Mouse (Mus musculus): ENCODE data around the gene Myo1c. TPM values are rescaled to one million over a fixed set of nuclear protein-coding genes. Genes with fewer than 3 reads are reported as not detected.

The Myo1c gene
- polyA plus RNA-seq, 1 experiment from 2014 or later, result 62.1 TPM

DNA sequence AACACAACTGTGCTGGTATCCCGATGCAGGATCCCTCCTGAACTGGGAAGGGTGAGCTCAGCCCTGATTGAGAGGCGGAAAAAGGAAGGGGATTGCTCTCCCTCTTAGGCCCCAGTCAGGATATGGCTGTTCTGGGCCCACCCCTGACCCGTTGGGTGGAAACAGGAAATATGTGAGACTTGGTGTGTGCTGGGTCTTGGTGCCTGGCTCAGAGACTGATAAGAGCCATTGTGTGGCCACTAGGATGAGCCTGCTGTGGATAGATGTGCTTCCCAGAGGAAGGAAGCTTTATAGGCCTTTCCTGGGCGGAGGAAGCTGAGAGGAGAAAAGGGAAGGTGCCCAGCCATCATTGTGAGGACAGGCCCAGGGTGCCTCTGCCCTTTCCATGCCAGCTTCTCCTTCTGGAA lies 1.1 kb upstream of the Myo1c start:
- H3K4me1 ChIP-seq (replicated peaks), result peaks cover 60% of the 10 kb centered on the region
- no peaks in the 10 kb centered on the region for H3K36me3 ChIP-seq
- no peak overlapping the region for H3K4me2 ChIP-seq
- no peak overlapping the region for H3K4me3 ChIP-seq
- 0 out of 2 replicates have a peak overlapping the region, but pooled peaks have one; percentile 25 for H3K9ac ChIP-seq
- H3K27me3 ChIP-seq, result no peaks in the 10 kb centered on the region
- WGBS, result 57% methylated on average over 4 of the region's 4 CpGs
- ATAC-seq (replicated peaks; ENCODE audit: insufficient number of reproducible peaks, insufficient read depth, low FRiP score, low read depth), result peak; percentile 12; the same call in 1 of the 2 replicates
- peak overlapping the region; percentile 96 for H3K27ac ChIP-seq
- no peaks in the 10 kb centered on the region for H3K9me3 ChIP-seq (replicated peaks)

- 41% methylated on average over 13 of the region's 13 CpGs for WGBS
- Histone ChIP-seq H3K4me2 (peak overlapping the region; percentile 86), H3K9ac (peak overlapping the region; percentile 89), H3K4me3 (peak overlapping the region; percentile 80), H3K9me3 (replicated peaks) (no peaks in the 10 kb centered on the region), H3K4me1 (replicated peaks) (peaks cover 75% of the 10 kb centered on the region), H3K36me3 (no peaks in the 10 kb centered on the region), H3K27me3 (no peaks in the 10 kb centered on the region), H3K27ac (peak overlapping the region; percentile 96)
- no peak for ATAC-seq (replicated peaks; ENCODE audit: insufficient number of reproducible peaks, insufficient read depth, low FRiP score, low read depth)
Measured at GRCm38 (mm10) chr11:75650958-75651425, 688 bp downstream of the Myo1c start.

DNA sequence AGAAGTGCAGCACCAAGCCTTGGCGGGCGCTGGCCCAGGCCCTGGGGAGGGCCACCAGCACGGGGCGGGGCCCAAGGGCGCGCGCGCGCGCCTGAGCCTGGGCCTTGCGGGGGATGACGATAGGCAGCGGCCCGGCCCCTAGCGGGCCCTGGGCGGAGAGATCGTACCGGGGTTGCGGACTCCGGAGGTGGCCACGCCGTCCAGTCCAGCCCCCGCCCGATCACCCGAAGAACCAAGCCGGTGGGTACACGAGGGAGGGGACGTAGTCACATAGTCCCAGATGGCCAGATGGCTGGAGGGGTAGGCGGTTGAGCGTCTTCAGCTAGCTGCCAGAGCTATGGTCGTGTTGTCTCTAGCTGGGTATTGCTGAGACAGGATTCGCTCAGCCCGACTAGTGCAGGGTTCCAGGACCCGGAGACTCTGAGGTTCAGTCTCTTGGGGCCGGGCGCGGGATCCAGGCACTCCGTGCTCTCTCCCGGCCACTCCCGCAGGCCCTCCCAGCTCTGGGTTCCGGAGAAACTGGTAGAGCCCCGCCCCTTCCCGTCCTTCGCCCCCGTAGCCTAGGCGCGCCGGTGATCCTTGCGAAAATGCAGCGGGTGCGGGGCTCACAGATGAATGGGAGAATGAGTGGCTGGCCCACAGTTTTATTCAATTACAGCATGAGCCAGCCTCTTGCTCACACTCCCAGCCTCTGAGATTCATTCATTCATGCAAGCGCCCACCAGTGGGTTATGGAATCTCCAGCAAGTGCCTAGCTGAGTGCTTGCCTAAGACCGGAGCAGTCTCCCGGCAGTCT lies 1.3 kb downstream of the Myo1c start:
- WGBS, result under 1% methylated on average over 54 of the region's 54 CpGs
- peak; percentile 47 for ATAC-seq (replicated peaks; ENCODE audit: insufficient number of reproducible peaks, insufficient read depth, low FRiP score, low read depth)
- Histone ChIP-seq H3K4me1 (replicated peaks) (peaks cover 79% of the 10 kb centered on the region), H3K9ac (peak overlapping the region; percentile 89), H3K27me3 (no peaks in the 10 kb centered on the region), H3K4me3 (peak overlapping the region; percentile 80), H3K36me3 (no peaks in the 10 kb centered on the region), H3K4me2 (peak overlapping the region; percentile 86), H3K9me3 (replicated peaks) (no peaks in the 10 kb centered on the region), H3K27ac (peak overlapping the region; percentile 96)

DNA sequence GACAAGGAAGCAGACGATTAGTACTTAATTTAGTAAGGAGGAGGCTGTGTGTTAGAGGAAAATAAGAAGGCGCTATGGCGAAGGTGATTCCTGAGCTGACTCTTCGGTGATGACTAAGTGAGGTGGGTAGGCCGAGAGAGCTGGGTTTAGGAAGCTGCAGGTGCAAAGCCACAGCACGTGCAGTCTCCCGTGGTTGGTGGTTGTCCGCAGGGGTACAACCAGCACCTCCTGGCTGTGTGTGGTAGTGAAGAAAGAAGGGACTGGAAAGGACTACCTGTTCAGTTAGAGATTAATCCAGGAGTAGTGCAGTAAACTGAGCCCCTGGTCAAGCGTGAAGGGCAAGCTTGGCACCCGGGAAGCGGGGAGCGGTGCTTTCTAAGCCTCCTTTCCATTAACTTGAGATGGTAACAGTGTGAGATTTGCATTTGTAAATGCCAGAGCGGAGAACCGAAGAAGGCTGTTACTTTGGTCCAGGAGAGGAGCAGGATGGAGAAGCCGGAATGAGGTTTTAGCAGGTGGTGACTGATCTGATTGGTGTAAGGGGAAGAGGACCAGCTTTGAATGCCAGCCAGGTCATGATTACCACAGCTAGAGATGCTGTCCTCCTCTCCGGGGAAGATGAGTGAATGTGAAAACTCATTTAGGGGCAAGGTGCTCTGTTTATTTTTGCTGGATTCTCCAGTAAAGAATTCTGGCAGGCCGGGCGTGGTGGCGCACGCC lies 2.1 kb downstream of the Myo1c start:
- peak overlapping the region; percentile 80 for H3K4me3 ChIP-seq
- WGBS, result 27% methylated on average over 20 of the region's 20 CpGs
- H3K36me3 ChIP-seq, result peaks cover 2% of the 10 kb centered on the region; the same call in 1 of the 2 replicates
- H3K27me3 ChIP-seq, result no peaks in the 10 kb centered on the region
- no peaks in the 10 kb centered on the region for H3K9me3 ChIP-seq (replicated peaks)
- H3K27ac ChIP-seq, result peak overlapping the region; percentile 96
- ATAC-seq (replicated peaks; ENCODE audit: insufficient number of reproducible peaks, insufficient read depth, low FRiP score, low read depth), result no peak
- H3K4me2 ChIP-seq, result peak overlapping the region; percentile 86
- peak overlapping the region; percentile 89 for H3K9ac ChIP-seq
- H3K4me1 ChIP-seq (replicated peaks), result peaks cover 82% of the 10 kb centered on the region

GRCm38 (mm10) chr11:75652942-75653684 lies 2.8 kb downstream of the Myo1c start:
- H3K4me2 ChIP-seq, result peak overlapping the region; percentile 86
- H3K36me3 ChIP-seq, result peaks cover 8% of the 10 kb centered on the region
- H3K9ac ChIP-seq, result peak overlapping the region; percentile 52
- peak overlapping the region; percentile 80 for H3K4me3 ChIP-seq
- no peaks in the 10 kb centered on the region for H3K9me3 ChIP-seq (replicated peaks)
- no peak for ATAC-seq (replicated peaks; ENCODE audit: insufficient number of reproducible peaks, insufficient read depth, low FRiP score, low read depth)
- peaks cover 78% of the 10 kb centered on the region for H3K4me1 ChIP-seq (replicated peaks)
- H3K27me3 ChIP-seq, result no peaks in the 10 kb centered on the region
- H3K27ac ChIP-seq, result peak overlapping the region; percentile 96
- WGBS, result 30% methylated on average over 14 of the region's 14 CpGs

DNA sequence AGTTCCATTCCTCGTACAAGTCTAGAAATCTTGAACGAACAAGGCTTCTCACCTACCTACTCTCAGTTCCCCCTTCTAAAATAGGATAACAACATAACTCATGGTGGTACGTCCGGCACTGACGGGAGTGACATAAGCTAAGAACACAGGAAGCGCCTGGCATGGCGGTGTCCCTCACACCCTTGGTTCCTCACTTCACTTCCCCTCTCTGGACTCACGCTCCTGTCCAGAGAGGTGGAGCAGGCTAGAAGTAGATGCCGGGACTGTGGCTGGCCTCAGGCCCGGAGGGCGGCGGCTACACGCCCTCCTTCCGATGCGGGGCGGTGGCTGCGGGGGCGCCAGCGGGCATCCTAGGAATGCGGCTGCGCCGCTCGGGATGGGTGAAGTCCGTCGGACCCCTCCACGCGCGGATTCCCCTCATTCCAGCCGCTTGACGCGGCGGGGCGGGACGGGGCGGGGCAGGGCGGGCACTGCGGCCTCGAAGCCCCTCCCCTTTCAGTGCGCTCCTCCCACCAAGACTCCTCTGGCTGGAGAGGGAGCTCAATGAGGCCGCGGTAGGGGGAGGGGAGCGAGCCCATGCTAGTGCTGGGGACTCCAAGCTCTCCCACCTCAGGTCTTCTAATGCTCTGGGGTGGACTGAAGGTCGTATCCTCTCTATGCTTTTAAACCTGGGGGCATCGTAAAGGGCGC lies 3.6 kb downstream of the Myo1c start:
- peaks cover 17% of the 10 kb centered on the region for H3K36me3 ChIP-seq
- H3K9me3 ChIP-seq (replicated peaks), result no peaks in the 10 kb centered on the region
- H3K27ac ChIP-seq, result peak overlapping the region; percentile 94
- H3K9ac ChIP-seq, result peak overlapping the region; percentile 52
- H3K27me3 ChIP-seq, result no peaks in the 10 kb centered on the region
- peak; percentile 72 for ATAC-seq (replicated peaks; ENCODE audit: insufficient number of reproducible peaks, insufficient read depth, low FRiP score, low read depth)
- peak overlapping the region; percentile 86 for H3K4me2 ChIP-seq
- H3K4me3 ChIP-seq, result peak overlapping the region; percentile 80
- WGBS, result under 1% methylated on average over 41 of the region's 45 CpGs
- peaks cover 70% of the 10 kb centered on the region for H3K4me1 ChIP-seq (replicated peaks)

DNA sequence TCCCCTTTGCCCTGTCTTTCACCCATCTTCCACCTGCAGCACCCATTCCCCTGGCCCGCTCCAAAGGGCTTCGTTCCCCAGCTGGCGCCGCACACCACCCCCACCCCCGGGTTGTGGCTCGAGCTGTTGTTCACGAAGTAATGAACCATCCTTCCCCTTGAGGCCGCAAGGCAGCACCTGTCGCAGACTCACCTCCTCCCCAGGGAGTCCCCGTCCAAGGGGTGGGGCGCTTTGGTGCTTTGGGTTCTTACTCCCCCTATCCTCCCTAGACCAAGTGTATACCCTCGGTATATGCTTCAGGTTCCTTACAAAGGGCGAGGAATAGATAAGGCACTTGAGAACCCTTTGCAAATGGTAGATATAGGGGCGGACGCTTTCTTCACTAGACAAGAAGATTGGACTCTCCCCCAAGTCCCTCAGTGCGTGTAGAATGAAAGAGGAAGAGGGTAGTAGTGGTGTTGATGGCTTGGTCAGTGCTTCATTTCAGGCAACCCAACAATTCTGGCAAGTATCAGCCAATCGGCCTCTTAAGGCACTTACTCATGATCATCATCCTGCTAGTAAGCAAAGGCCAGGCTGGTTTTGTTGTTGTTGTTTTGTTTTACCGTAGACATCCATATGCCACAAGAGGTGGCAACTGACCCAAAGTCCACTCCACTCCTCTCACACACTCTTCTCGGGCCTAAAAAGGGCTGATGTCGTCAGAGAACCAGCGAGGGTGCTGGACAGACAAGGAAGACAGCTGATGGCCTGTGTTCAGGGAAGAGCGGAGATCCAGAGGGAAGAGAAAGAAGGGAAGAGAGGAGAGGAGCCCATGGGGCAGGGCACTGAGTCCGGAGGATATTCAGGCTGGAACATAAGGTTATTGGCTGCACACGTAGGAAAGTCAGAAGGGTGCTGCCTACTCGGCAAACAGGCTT lies 4.4 kb downstream of the Myo1c start:
- peak overlapping the region; percentile 82 for H3K9ac ChIP-seq
- WGBS, result 34% methylated on average over 25 of the region's 25 CpGs
- ATAC-seq (replicated peaks; ENCODE audit: insufficient number of reproducible peaks, insufficient read depth, low FRiP score, low read depth), result no peak

DNA sequence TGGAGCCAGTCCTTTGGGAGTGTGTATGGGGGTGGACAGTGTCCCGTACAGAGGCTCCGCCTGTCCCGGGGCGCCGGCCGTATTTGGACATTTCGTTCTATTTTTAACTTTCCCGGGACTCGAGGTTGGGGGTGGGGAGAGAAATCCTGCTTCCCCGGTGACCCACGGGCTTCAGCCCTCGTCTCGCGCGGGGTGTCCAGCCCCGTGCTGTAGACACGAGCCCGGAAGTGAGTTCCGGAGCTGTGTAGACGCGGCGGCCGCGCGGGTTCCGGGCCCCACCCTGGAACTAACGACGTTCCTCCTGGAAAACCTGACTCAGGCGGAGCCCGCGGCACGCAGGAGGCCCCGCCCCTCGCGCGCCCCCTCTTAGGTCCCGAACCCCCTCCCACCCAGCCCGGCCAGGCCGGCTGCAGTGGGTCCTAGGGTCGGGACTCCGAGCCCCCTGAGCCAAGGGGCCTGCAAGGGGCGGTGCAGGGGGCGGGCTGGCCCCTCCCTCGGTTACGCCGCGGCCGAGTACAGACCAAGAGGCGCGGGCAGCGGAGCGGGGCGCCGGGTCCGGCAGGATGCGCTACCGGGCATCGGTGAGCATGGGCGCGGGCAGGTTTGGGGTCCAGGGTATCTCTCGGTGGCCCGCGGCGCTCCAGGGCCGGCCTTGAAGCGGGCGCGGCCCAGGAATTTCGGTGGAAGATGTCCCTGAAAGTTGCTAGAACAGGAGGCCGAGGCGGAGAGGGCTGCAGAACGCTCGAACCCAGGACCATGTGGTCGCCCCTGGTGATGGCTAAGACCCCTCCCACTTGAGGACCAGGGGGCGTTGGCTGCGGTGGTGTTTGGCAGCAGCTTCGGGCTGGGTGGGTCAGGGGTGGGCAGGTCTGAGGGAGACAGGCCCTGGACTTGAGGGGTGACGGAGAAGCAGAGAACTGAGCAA lies 5.6 kb downstream of the Myo1c start:
- under 1% methylated on average over 78 of the region's 78 CpGs for WGBS
- peak; percentile 50 for ATAC-seq (replicated peaks; ENCODE audit: insufficient number of reproducible peaks, insufficient read depth, low FRiP score, low read depth)
- H3K4me1 ChIP-seq (replicated peaks), result peaks cover 56% of the 10 kb centered on the region
- H3K4me3 ChIP-seq, result peak overlapping the region; percentile 80
- H3K36me3 ChIP-seq, result peaks cover 32% of the 10 kb centered on the region
- no peaks in the 10 kb centered on the region for H3K9me3 ChIP-seq (replicated peaks)
- H3K27me3 ChIP-seq, result no peaks in the 10 kb centered on the region
- H3K27ac ChIP-seq, result peak overlapping the region; percentile 94
- H3K4me2 ChIP-seq, result peak overlapping the region; percentile 86
- H3K9ac ChIP-seq, result peak overlapping the region; percentile 82

More for the DNA sequence above, 4.4 kb downstream of the Myo1c start:
- Histone ChIP-seq H3K9me3 (replicated peaks) (no peaks in the 10 kb centered on the region), H3K27ac (peak overlapping the region; percentile 94), H3K4me2 (peak overlapping the region; percentile 86), H3K4me3 (peak overlapping the region; percentile 80), H3K36me3 (peaks cover 23% of the 10 kb centered on the region), H3K4me1 (replicated peaks) (peaks cover 63% of the 10 kb centered on the region), H3K27me3 (no peaks in the 10 kb centered on the region)
